Mouse (Mus musculus) heart, embryonic 14.5 days (tissue): Measurements from ENCODE around the gene Ppp2r1b. TPM values are rescaled to one million over a fixed set of nuclear protein-coding genes. Genes with fewer than 3 reads are reported as not detected.

Source experiments
- ATAC-seq: fragments of 200-750 bp; cut with Nextera tagmentation; 2 replicates; pipeline ENCODE4 v1.8.0; 2017; ENCODE audit warnings: low read depth, moderate TSS enrichment; ENCODE audit not compliant: insufficient number of reproducible peaks, insufficient read depth, low FRiP score
- H3K27ac ChIP-seq, 2 experiments: fragments of 200-500 bp in 1 of 2; fragments of 300-500 bp in 1 of 2; sonication (generic) in 1 of 2; replicated peaks in 1 of 2; 2 replicates each; pipeline ENCODE4 v1.5.1; 2012 to 2014; ENCODE audit warnings: low read depth in 2 of 2, low read length in 2 of 2, control low read depth in 1 of 2, mild to moderate bottlenecking in 1 of 2, mixed read lengths in 1 of 2; ENCODE audit not compliant: control insufficient read depth in 1 of 2, insufficient read depth in 1 of 2
- H3K27me3 ChIP-seq: fragments of 300-500 bp; sonication (generic); 2 replicates; pipeline ENCODE4 v1.6.1; 2014; ENCODE audit warnings: mild to moderate bottlenecking, low read length, control low read depth; ENCODE audit not compliant: control insufficient read depth, insufficient read depth
- H3K36me3 ChIP-seq: fragments of 300-500 bp; sonication (generic); 2 replicates; pipeline ENCODE4 v1.6.1; 2014; ENCODE audit warnings: mild to moderate bottlenecking, control low read depth, low read length, mixed read lengths; ENCODE audit not compliant: control insufficient read depth, insufficient read depth
- H3K4me1 ChIP-seq, 2 experiments: fragments of 200-500 bp in 1 of 2; fragments of 300-500 bp in 1 of 2; sonication (generic) in 1 of 2; 2 replicates each; pipeline ENCODE4 v1.6.1; 2012 to 2014; ENCODE audit warnings: low read length in 2 of 2, control low read depth in 1 of 2, mixed read lengths in 1 of 2; ENCODE audit not compliant: control insufficient read depth in 2 of 2, insufficient read depth in 2 of 2
- H3K4me2 ChIP-seq: fragments of 300-500 bp; sonication (generic); 2 replicates; pipeline ENCODE4 v1.6.1; 2014; ENCODE audit warnings: mild to moderate bottlenecking, low read length
- H3K4me3 ChIP-seq, 2 experiments: fragments of 200-500 bp in 1 of 2; fragments of 300-500 bp in 1 of 2; sonication (generic) in 1 of 2; 2 replicates each; pipeline ENCODE4 v1.5.1; 2012 to 2014; ENCODE audit warnings: low read length in 2 of 2, mild to moderate bottlenecking in 2 of 2, control low read depth in 1 of 2, low read depth in 1 of 2, moderate library complexity in 1 of 2; ENCODE audit not compliant: control insufficient read depth in 1 of 2, insufficient read depth in 1 of 2
- H3K9ac ChIP-seq: fragments of 300-500 bp; sonication (generic); 2 replicates; pipeline ENCODE4 v1.6.1; 2014; ENCODE audit warnings: mild to moderate bottlenecking, low read length
- H3K9me3 ChIP-seq: fragments of 300-500 bp; sonication (generic); 2 replicates; pipeline ENCODE4 v1.6.1; 2016; ENCODE audit warnings: low read length, control low read depth; ENCODE audit not compliant: control insufficient read depth
- WGBS: fragments of 180-500 bp; shearing (Covaris S2); extraction: QIAGEN DNeasy Blood & Tissue Kit; methylation state at CpG from one replicate; pipeline ENCODE4 v1.1.7; 2014; 5-methylcytosine and 5-hydroxymethylcytosine counted together
- polyA plus RNA-seq: library from polyadenylated mRNA; unstranded; fragments of >200 nt; fragmentation: Nextera tagmentation; extraction: Ambion mirVana; gene quantifications from 2 replicates; pipeline ENCODE4 v1.2.1, GENCODE M21; 2014

Ppp2r1b gene
- polyA plus RNA-seq, 1 experiment from 2014 or later = 38.8 TPM

- 70% methylated on average over 13 of the region's 13 CpGs for WGBS
- Histone ChIP-seq H3K4me1 (peaks cover 0 to 2% of the 10 kb centered on the region in 2 experiments; a peak in 2 of 4 replicates), H3K27me3 (no peaks in the 10 kb centered on the region), H3K9ac (no peak overlapping the region), H3K9me3 (no peaks in the 10 kb centered on the region), H3K27ac (no peak overlapping the region), H3K36me3 (peaks cover 27% of the 10 kb centered on the region), H3K4me3 (no peak overlapping the region), H3K4me2 (no peak overlapping the region)
- no peak for ATAC-seq
These were observed 3.9 kb upstream of the Ppp2r1b start for GRCm38 (mm10) chr9:50841079-50841789.

DNA sequence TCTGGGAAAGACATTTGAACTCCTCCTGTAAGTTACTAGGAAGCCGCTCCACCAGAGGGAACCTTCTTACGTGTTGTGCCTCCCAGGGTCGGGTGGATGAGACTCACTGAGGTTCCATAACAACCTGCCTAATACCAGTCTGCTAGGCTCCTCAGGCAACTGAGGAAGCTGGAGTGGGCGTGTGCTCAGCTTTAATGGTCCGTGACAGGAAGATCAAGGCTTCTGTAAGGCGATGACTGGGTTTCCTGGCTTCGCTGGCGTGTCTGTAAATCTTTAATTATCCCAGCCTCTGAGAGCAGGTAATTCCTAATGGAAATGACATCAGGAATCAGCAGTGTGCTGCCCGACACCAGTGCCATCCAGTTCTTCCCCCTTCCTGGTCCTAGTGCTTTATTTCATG lies 446 bp downstream of the Ppp2r1b start:
- Histone ChIP-seq H3K36me3 (peaks cover 20% of the 10 kb centered on the region), H3K4me1 (peaks cover 6 to 12% of the 10 kb centered on the region in 2 experiments), H3K4me3 (no peak overlapping the region), H3K27ac (no peak overlapping the region), H3K27me3 (no peaks in the 10 kb centered on the region), H3K4me2 (no peak overlapping the region), H3K9me3 (no peaks in the 10 kb centered on the region), H3K9ac (no peak overlapping the region)
- 75% methylated on average over 9 of the region's 9 CpGs for WGBS
- ATAC-seq = no peak

GRCm38 (mm10) chr9:50847133-50847532 lies 2.0 kb downstream of the Ppp2r1b start:
- no peak overlapping the region for H3K4me3 ChIP-seq
- H3K4me2 ChIP-seq = no peak overlapping the region
- H3K9me3 ChIP-seq = no peaks in the 10 kb centered on the region
- H3K27ac ChIP-seq = no peak overlapping the region
- 88% methylated on average over 6 of the region's 6 CpGs for WGBS
- H3K9ac ChIP-seq = no peak overlapping the region
- peaks cover 20% of the 10 kb centered on the region for H3K36me3 ChIP-seq
- no peaks in the 10 kb centered on the region for H3K27me3 ChIP-seq
- H3K4me1 ChIP-seq = peaks cover 9 to 18% of the 10 kb centered on the region in 2 experiments
- ATAC-seq = no peak

DNA sequence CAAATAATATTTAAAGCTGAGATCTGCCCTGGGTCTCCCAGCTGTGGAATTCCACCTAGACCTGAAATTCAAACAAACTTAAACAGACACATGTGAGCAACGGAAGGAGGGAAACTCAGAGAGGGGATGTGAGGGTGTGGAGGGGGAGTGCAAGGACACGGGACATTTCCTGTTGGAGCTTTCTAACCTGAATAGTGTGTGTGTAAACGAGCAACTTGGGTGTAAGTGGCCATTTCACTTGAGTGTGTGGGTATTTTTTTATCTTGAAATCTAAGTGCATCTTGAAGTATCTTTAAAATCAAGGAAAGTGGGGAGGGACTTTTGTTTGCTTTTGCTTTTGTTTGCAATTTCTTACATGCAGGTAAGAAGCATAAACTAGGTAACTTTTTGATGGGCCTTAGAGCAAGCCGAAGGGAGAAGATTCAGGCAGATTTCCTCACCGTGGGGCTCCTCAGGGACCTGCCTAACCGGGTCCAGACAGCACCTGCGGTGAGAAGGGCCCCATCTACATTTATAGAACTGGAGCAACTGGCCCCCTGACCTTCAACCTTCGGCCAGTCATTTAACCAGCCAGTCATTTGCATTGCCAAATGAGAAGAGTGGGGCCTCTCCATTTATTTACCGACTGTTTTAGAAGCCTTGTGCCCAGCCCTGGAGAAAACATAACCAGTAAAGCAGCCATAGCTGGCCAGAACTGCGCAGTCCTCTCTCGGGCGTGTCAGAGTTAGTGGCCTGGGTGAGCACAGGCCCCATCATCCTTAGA lies 2.7 kb downstream of the Ppp2r1b start:
- Histone ChIP-seq H3K9ac (no peak overlapping the region), H3K4me2 (no peak overlapping the region), H3K4me1 (peaks cover 11 to 22% of the 10 kb centered on the region in 2 experiments), H3K27me3 (no peaks in the 10 kb centered on the region), H3K36me3 (peaks cover 17% of the 10 kb centered on the region), H3K9me3 (no peaks in the 10 kb centered on the region), H3K27ac (no peak overlapping the region), H3K4me3 (no peak overlapping the region)
- no peak for ATAC-seq
- 68% methylated on average over 12 of the region's 12 CpGs for WGBS

GRCm38 (mm10) chr9:50848821-50849220 lies 3.7 kb downstream of the Ppp2r1b start:
- Histone ChIP-seq H3K27me3 (no peaks in the 10 kb centered on the region), H3K4me2 (no peak overlapping the region), H3K36me3 (peaks cover 9% of the 10 kb centered on the region), H3K27ac (no peak overlapping the region), H3K4me1 (peaks cover 14 to 29% of the 10 kb centered on the region in 2 experiments), H3K9ac (no peak overlapping the region), H3K9me3 (no peaks in the 10 kb centered on the region), H3K4me3 (no peak overlapping the region)
- no peak for ATAC-seq
- 66% methylated on average over 5 of the region's 5 CpGs for WGBS

- 22% methylated on average over 8 of the region's 8 CpGs for WGBS
- no peak; the same call in 1 of the 2 replicates for ATAC-seq
These were observed 4.1 kb downstream of the Ppp2r1b start for GRCm38 (mm10) chr9:50849249-50849648.

GRCm38 (mm10) chr9:50849755-50850154 lies 4.7 kb downstream of the Ppp2r1b start:
- Histone ChIP-seq H3K9me3 (no peaks in the 10 kb centered on the region), H3K4me2 (peak overlapping the region; percentile 56), H3K9ac (0 out of 2 replicates have a peak overlapping the region, but pooled peaks have one; percentile 18), H3K4me3 (no peak overlapping the region), H3K27ac (no peak overlapping the region), H3K36me3 (no peaks in the 10 kb centered on the region), H3K4me1 (peaks cover 14 to 29% of the 10 kb centered on the region in 2 experiments), H3K27me3 (no peaks in the 10 kb centered on the region)
- WGBS = 49% methylated on average over 9 of the region's 9 CpGs
- ATAC-seq = no peak; the same call in 1 of the 2 replicates

More at GRCm38 (mm10) chr9:50849249-50849648, 4.1 kb downstream of the Ppp2r1b start:
- H3K27ac ChIP-seq = no peak overlapping the region
- peaks cover 5% of the 10 kb centered on the region for H3K36me3 ChIP-seq
- no peak overlapping the region for H3K9ac ChIP-seq
- H3K27me3 ChIP-seq = no peaks in the 10 kb centered on the region
- H3K4me1 ChIP-seq = peaks cover 14 to 29% of the 10 kb centered on the region in 2 experiments
- H3K4me2 ChIP-seq = no peak overlapping the region
- no peak overlapping the region for H3K4me3 ChIP-seq
- H3K9me3 ChIP-seq = no peaks in the 10 kb centered on the region
